In genomic region chr2:44221686-44222085, GRCm38 (mm10) we compare ENCODE assay signal across 20 mouse cellular contexts.
DNase-seq lines count a peak whose midpoint lies in the region; ATAC-seq and TF ChIP-seq lines count a peak whose summit lies in the region.
"Had no signal": no experiment of that assay in that cellular context is flagged by ENCODE, and none has a peak within 500 bp of the region (broad histone marks: within the 10 kb centered on the region; RNA-seq: fewer than 3 reads in every experiment).

No protein-coding gene starts in this region.

- H3K4me1 ChIP-seq in heart, embryonic 15.5 days (replicated peaks) = 0 out of 2 replicates have a peak, but pooled peaks cover 4% of the 10 kb centered on the region
- no peaks in the 10 kb centered on the region for H3K4me1 ChIP-seq in heart, adult 2 months (ENCODE audit: control insufficient read depth, insufficient read depth, low read length)
- no peaks in the 10 kb centered on the region for H3K4me1 ChIP-seq in lung, postnatal 0 days (ENCODE audit: insufficient read depth, low read depth, low read length)
- no peaks in the 10 kb centered on the region; the same call in 1 of the 2 replicates for H3K4me1 ChIP-seq in lung, adult 2 months (ENCODE audit: control insufficient read depth, insufficient read depth, low read length)
- no peaks in the 10 kb centered on the region for H3K4me1 ChIP-seq in kidney, postnatal 0 days (replicated peaks; ENCODE audit: insufficient read depth, low read length)
- H3K4me1 ChIP-seq: intestine, embryonic 15.5 days had no signal

- no peak for DNase-seq in frontal cortex, postnatal 14 days (ENCODE audit: low spot score in 2 of 2)
- no peak for DNase-seq in heart, adult 2 months
- peak; percentile 11 for DNase-seq in lung, postnatal 0 days (ENCODE audit: low spot score)
- no peak for DNase-seq in lung, adult 2 months
- DNase-seq in kidney, postnatal 0 days (ENCODE audit: low spot score) = peak; percentile 22
- DNase-seq in embryo, embryonic 10.5 days (ENCODE audit: low spot score) = no peak
- DNase-seq: cerebellum, adult 18-20 months; cerebellum, postnatal 36 days; lung, postnatal 14 days; right cerebral cortex, postnatal 25 days; thymus, postnatal 25 days had no signal

- no peaks in the 10 kb centered on the region for H3K79me2 ChIP-seq in heart, adult 2 months (replicated peaks; ENCODE audit: control insufficient read depth, insufficient read depth, low read length)

- H3K9ac ChIP-seq in heart, embryonic 15.5 days = no peak overlapping the region
- H3K9ac ChIP-seq in heart, adult 2 months (ENCODE audit: low read depth, low read length) = no peak overlapping the region
- H3K9ac ChIP-seq in lung, postnatal 0 days (replicated peaks; ENCODE audit: low read depth) = no peak overlapping the region
- H3K9ac ChIP-seq in kidney, postnatal 0 days (ENCODE audit: low read depth, low read length) = no peak overlapping the region
- H3K9ac ChIP-seq: hindbrain, embryonic 14.5 days; intestine, embryonic 15.5 days; liver, embryonic 14.5 days had no signal

- H3K4me3 ChIP-seq in heart, embryonic 15.5 days = no peak overlapping the region
- no peak overlapping the region for H3K4me3 ChIP-seq in heart, adult 2 months
- H3K4me3 ChIP-seq in lung, postnatal 0 days (ENCODE audit: low read depth, low read length) = no peak overlapping the region
- H3K4me3 ChIP-seq in lung, adult 2 months (replicated peaks; ENCODE audit: extremely low read depth, low read depth, low read length) = no peak overlapping the region
- H3K4me3 ChIP-seq in kidney, postnatal 0 days (replicated peaks; ENCODE audit: low read depth, low read length) = no peak overlapping the region
- H3K4me3 ChIP-seq: embryonic facial prominence, embryonic 10.5 days; intestine, embryonic 15.5 days; midbrain, embryonic 10.5 days had no signal

- peak; percentile 42; the same call in 1 of the 2 replicates for ATAC-seq in frontal cortex, adult (ENCODE audit: low TSS enrichment)
- no peak for ATAC-seq in heart, embryonic 15.5 days (replicated peaks; ENCODE audit: insufficient number of reproducible peaks, insufficient read depth, low FRiP score, low read depth)
- no peak for ATAC-seq in lung, postnatal 0 days
- ATAC-seq in kidney, postnatal 0 days (replicated peaks; ENCODE audit: low FRiP score, low read depth) = no peak
- ATAC-seq: forebrain, embryonic 14.5 days; intestine, embryonic 15.5 days had no signal

- TF ChIP-seq POLR2A in heart, adult 2 months (IDR thresholded peaks at IDR 0.05; ENCODE audit: insufficient read depth, low read depth, low read length) = no peak
- TF ChIP-seq POLR2A in lung, adult 2 months (IDR thresholded peaks at IDR 0.05; ENCODE audit: borderline replicate concordance, extremely low read depth, low read depth, low read length) = no peak

- no peaks in the 10 kb centered on the region for H3K9me3 ChIP-seq in heart, embryonic 15.5 days (replicated peaks)
- H3K9me3 ChIP-seq in lung, postnatal 0 days (ENCODE audit: low read length) = no peaks in the 10 kb centered on the region
- H3K9me3 ChIP-seq in kidney, postnatal 0 days (replicated peaks; ENCODE audit: low read length) = no peaks in the 10 kb centered on the region
- H3K9me3 ChIP-seq: embryonic facial prominence, embryonic 10.5 days; intestine, embryonic 15.5 days; midbrain, embryonic 10.5 days had no signal

- intact Hi-C loops in heart, adult 2 months (cut with DNase I) = no loop called here

- TF ChIP-seq CTCF in heart, adult 2 months (IDR thresholded peaks at IDR 0.05) = no peak
- no peak for TF ChIP-seq CTCF in lung, postnatal 0 days (IDR thresholded peaks at IDR 0.05)
- TF ChIP-seq CTCF in lung, adult 2 months (IDR thresholded peaks at IDR 0.05; ENCODE audit: insufficient read depth, low read length) = no peak
- TF ChIP-seq CTCF in kidney, postnatal 0 days (IDR thresholded peaks at IDR 0.05; ENCODE audit: low read depth) = no peak

- no peaks in the 10 kb centered on the region for H3K36me3 ChIP-seq in heart, embryonic 15.5 days
- H3K36me3 ChIP-seq in heart, adult 2 months (ENCODE audit: control insufficient read depth, insufficient read depth, low read length) = no peaks in the 10 kb centered on the region
- H3K36me3 ChIP-seq in lung, postnatal 0 days (ENCODE audit: insufficient read depth, low read length) = no peaks in the 10 kb centered on the region
- H3K36me3 ChIP-seq in kidney, postnatal 0 days (ENCODE audit: insufficient read depth, low read length) = no peaks in the 10 kb centered on the region
- H3K36me3 ChIP-seq: embryonic facial prominence, embryonic 10.5 days; intestine, embryonic 15.5 days; midbrain, embryonic 10.5 days had no signal

- 29% methylated on average over 2 of the region's 2 CpGs for WGBS in heart, embryonic 15.5 days
- 22% methylated on average over 2 of the region's 2 CpGs for WGBS in heart, adult 2 months
- WGBS in lung, postnatal 0 days = 30% methylated on average over 2 of the region's 2 CpGs
- WGBS in lung, adult 2 months = 37% methylated on average over 2 of the region's 2 CpGs
- WGBS in kidney, postnatal 0 days = 63% methylated on average over 2 of the region's 2 CpGs

- peak overlapping the region; percentile 27 for H3K4me2 ChIP-seq in heart, embryonic 15.5 days
- H3K4me2 ChIP-seq in lung, postnatal 0 days (replicated peaks; ENCODE audit: low read depth, low read length) = no peak overlapping the region
- H3K4me2 ChIP-seq in kidney, postnatal 0 days (ENCODE audit: low read length) = no peak overlapping the region
- H3K4me2 ChIP-seq: hindbrain, embryonic 14.5 days; intestine, embryonic 15.5 days had no signal

- H3K27ac ChIP-seq in heart, embryonic 15.5 days = no peak overlapping the region
- no peak overlapping the region; the same call in 1 of the 2 replicates for H3K27ac ChIP-seq in heart, adult 2 months
- no peak overlapping the region for H3K27ac ChIP-seq in lung, postnatal 0 days (ENCODE audit: low read length)
- no peak overlapping the region for H3K27ac ChIP-seq in kidney, postnatal 0 days
- H3K27ac ChIP-seq: embryonic facial prominence, embryonic 10.5 days; hindbrain, embryonic 14.5 days; intestine, embryonic 15.5 days; liver, embryonic 14.5 days; midbrain, embryonic 10.5 days; stomach, postnatal 0 days had no signal

- TF ChIP-seq EP300 in heart, adult 2 months (IDR thresholded peaks at IDR 0.05; ENCODE audit: insufficient read depth, low read depth, low read length) = no peak
- TF ChIP-seq EP300 in lung, postnatal 0 days (IDR thresholded peaks at IDR 0.05) = no peak

- no peaks in the 10 kb centered on the region for H3K27me3 ChIP-seq in heart, embryonic 15.5 days
- H3K27me3 ChIP-seq in heart, adult 2 months (ENCODE audit: control insufficient read depth, insufficient read depth, low read length) = no peaks in the 10 kb centered on the region
- no peaks in the 10 kb centered on the region for H3K27me3 ChIP-seq in lung, postnatal 0 days (replicated peaks; ENCODE audit: insufficient read depth, low read length)
- no peaks in the 10 kb centered on the region for H3K27me3 ChIP-seq in kidney, postnatal 0 days (ENCODE audit: insufficient read depth, low read length)
- H3K27me3 ChIP-seq: intestine, embryonic 15.5 days had no signal

Comparison
In these comparisons a context has a peak if more than half of its experiments do, and no peak if none do; other contexts are left out.
1. DNase-seq: peak in lung, postnatal 0 days (single experiment) and kidney, postnatal 0 days (single experiment); none in frontal cortex, postnatal 14 days (0 of 2), heart, adult 2 months (0 of 2), lung, adult 2 months (single experiment) and embryo, embryonic 10.5 days (single experiment).